7 mouse cellular contexts compared by ENCODE assay signal in genomic region chr15:27937003-27937860, GRCm38 (mm10).
DNase-seq lines count a peak whose midpoint lies in the region; TF ChIP-seq lines count a peak whose summit lies in the region.

No protein-coding gene starts in this region.

- peak overlapping the region; percentile 39 for H3K4me3 ChIP-seq in left cerebral cortex, adult 2 months
- H3K4me3 ChIP-seq in macrophage (ENCODE audit: inconsistent target): no peak overlapping the region; the same call in 1 of the 2 replicates

- DNase-seq in ZHBTc4 (ENCODE audit: low read depth, low spot score): peak; percentile 71
- DNase-seq in cerebellum, adult 9-10 months: peak; percentile 92
- peak; percentile 76 to 79 for DNase-seq in frontal cortex, adult 2 months (ENCODE audit: extremely low spot score in 1 of 2, low spot score in 1 of 2)
- peak; percentile 57 for DNase-seq in hindlimb bud, embryonic 11.5 days (ENCODE audit: extremely low spot score, low read depth, low spot score)
- peak; percentile 66 to 69 for DNase-seq in left cerebral cortex, adult 2 months (ENCODE audit: extremely low spot score in 1 of 2, low spot score in 2 of 2)
- DNase-seq in right cerebral cortex, postnatal 36 days (ENCODE audit: low spot score in 2 of 2): peak; percentile 73 to 81

- TF ChIP-seq CTCF in left cerebral cortex, adult 2 months (IDR thresholded peaks at IDR 0.05): peak; percentile 19

- 60% methylated on average over 20 of the region's 20 CpGs for WGBS in macrophage (ENCODE audit: missing documents)

- peaks cover 96% of the 10 kb centered on the region for H3K79me2 ChIP-seq in macrophage (ENCODE audit: inconsistent target)

- intact Hi-C loops in left cerebral cortex, adult 2 months (cut with DNase I): loop anchor here (5.0 kb wide), 1 partner anchor 85 kb away; no protein-coding TSS in a partner anchor

- H3K36me3 ChIP-seq in macrophage (ENCODE audit: inconsistent target): no peaks in the 10 kb centered on the region

- H3K27ac ChIP-seq in left cerebral cortex, adult 2 months: peak overlapping the region; percentile 89
- H3K27ac ChIP-seq in macrophage: peak overlapping the region; percentile 71
